Mouse (Mus musculus) embryonic fibroblast, embryonic 13.5 days (primary cell): ENCODE results near the gene Casz1. TPM values are rescaled to one million over a fixed set of nuclear protein-coding genes. Genes with fewer than 3 reads are reported as not detected.

Source experiments
- H3K27ac ChIP-seq: 2 replicates; pipeline ENCODE4 v1.5.1; 2012; ENCODE audit warnings: low read length, control low read depth, inconsistent platforms; ENCODE audit not compliant: insufficient read depth
- H3K4me1 ChIP-seq: 2 replicates; pipeline ENCODE4 v1.6.1; 2011; ENCODE audit warnings: low read length; ENCODE audit not compliant: control insufficient read depth, insufficient read depth
- H3K4me3 ChIP-seq: 2 replicates; pipeline ENCODE4 v1.5.1; 2011; ENCODE audit warnings: mild to moderate bottlenecking, control low read depth, low read length; ENCODE audit not compliant: insufficient read depth
- CTCF ChIP-seq: IDR thresholded peaks from 2 replicates; pipeline ENCODE4 v1.5.1; 2011; ENCODE audit warnings: mild to moderate bottlenecking, control low read depth, low read length, moderate library complexity, borderline replicate concordance; ENCODE audit not compliant: insufficient read depth
- POLR2A ChIP-seq: IDR thresholded peaks from 2 replicates; pipeline ENCODE4 v1.6.1; 2011; ENCODE audit warnings: low read depth, mild to moderate bottlenecking, control low read depth, low read length, moderate library complexity
- polyA plus RNA-seq: library from polyadenylated mRNA; stranded (reverse); fragments of >200 nt; gene quantifications from 2 replicates; pipeline ENCODE4 v1.2.4, GENCODE M21; 2011; ENCODE audit warnings: low read depth; ENCODE audit not compliant: missing spikeins, insufficient read length

Casz1 gene
- polyA plus RNA-seq, 1 experiment = not detected

DNA sequence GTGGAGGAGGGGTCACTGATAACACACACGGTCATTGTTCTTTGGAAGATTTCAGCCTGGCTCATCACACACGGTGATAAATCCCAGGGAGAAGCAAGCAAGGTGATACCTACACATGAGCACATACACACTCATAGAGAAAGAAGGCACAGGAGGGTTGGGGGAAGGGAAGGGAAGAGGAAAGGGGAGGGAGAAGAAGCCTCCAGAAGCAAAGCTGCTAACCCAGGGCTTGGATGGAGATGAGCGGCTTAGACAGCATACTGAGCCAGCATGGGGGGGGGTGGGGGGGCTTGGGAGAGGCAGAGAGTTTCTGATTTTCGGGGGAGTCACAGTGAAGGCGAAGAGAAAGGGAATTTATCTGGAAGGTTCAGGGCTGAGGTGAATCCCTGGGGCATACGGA, 30.2 kb upstream of the Casz1 start:
- H3K4me1 ChIP-seq = no peaks in the 10 kb centered on the region
- TF ChIP-seq CTCF = no peak
- no peak for TF ChIP-seq POLR2A
- no peak overlapping the region for H3K27ac ChIP-seq
- no peak overlapping the region for H3K4me3 ChIP-seq

DNA sequence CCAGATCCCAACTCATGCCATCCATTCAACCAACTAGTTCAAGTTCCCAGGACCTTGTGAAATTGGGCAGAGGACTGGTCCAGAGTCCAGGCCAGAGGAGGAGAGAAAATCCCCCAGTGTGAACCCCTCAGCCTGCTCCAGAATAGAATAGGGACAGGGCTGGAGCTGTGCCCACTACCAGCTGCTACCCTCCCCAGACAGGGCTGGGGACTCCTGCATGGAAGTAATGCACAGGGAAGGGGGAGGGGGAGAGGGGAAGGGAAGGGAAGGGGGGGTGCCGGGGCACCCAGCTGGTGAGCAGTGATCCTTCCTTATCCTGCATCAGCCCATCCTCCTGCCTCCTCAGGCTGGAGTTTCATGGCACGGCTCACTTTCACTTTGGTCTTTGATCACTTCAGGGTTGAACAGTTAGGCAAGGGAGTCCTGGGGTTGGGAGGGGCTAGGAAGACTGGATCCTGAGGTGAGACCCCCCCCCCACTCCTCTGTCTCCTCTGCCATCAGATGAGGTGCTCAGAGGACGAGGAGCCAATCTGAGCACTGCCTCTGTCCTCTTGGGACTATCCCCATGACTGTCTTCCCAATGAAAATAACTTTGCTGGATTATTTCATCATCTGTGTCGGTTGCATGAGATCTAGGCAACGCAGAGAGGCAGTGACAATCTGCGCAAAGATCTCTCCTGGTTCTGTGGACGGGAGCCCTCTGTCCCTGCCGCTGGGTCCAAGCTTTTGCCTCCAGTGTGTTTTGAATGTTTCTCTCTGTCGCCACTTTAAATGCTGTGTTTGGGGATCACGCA, 28.6 kb upstream of the Casz1 start:
- no peak overlapping the region for H3K4me3 ChIP-seq
- TF ChIP-seq CTCF (no peak), POLR2A (no peak)
- H3K27ac ChIP-seq = no peak overlapping the region
- H3K4me1 ChIP-seq = no peaks in the 10 kb centered on the region

DNA sequence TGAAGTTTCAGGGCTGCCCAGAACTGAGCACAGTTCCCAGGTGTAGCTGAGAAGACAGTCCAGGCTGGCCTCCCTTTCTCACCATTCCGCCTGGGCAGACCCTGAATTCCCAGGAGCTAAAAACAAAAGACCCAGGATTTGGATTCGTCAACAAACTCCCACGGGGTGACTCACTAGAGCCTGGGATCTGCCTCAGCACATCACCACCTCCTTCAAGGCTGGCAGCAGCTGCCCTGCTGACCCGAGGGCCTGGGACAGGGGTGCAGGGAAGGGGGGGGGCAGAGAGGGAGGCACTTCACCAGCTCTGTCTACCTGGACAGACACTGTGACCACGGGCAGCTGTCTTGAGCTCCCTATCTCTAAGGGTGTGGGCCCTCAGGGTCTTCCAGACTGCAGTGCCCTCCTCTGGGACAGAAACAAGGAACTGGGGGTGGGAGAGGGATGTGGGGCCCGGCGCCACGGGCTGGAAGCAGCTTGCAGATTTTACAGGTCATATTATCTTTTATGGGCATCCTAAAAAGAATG, 24.1 kb upstream of the Casz1 start:
- H3K27ac ChIP-seq = no peak overlapping the region
- no peak for TF ChIP-seq CTCF
- no peak for TF ChIP-seq POLR2A

DNA sequence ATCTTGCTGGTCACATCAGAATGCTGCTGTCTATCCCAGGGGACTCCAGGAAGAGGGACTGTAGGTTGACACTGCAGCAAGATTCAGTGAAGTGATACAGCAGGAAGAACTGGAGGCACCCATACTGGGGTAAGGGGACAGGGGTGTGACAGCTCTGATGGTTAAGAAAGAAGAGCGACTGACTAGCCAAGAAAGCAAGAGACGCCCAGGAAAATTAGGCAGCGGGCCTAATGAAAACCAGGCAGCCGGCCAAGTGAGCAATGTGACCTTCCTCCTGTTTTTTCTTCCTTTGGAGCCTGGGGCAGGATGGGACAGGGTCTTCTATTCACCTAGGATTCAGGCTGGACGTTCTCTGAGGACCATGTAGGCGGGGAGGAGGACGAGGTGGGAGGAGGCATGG, 22.7 kb upstream of the Casz1 start:
- Histone ChIP-seq H3K4me1 (no peaks in the 10 kb centered on the region), H3K27ac (no peak overlapping the region), H3K4me3 (no peak overlapping the region)
- TF ChIP-seq CTCF = no peak

More for the DNA sequence above, 24.1 kb upstream of the Casz1 start:
- Histone ChIP-seq H3K4me1 (no peaks in the 10 kb centered on the region), H3K4me3 (no peak overlapping the region)

DNA sequence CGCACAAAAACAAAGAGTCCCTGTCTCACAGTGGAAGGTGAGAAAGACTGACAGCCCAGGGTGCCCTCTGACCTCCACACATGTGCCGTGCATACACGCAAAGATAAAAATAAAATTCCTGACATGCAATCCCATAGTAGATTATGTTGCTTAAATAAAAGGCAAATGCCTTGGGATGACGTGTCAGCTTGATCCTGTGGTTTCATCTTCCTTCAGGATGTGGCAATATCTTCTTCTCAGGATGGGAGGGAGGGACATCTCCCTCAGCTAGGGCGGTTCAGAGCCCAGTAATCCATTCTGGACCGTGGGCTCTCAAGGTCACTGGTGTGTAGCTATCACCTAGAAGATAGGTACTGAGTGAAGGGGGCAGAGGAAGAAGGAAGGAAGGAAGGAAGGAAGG, 21.3 kb upstream of the Casz1 start:
- no peaks in the 10 kb centered on the region for H3K4me1 ChIP-seq
- TF ChIP-seq POLR2A (no peak), CTCF (no peak)
- no peak overlapping the region for H3K27ac ChIP-seq
- H3K4me3 ChIP-seq = no peak overlapping the region

DNA sequence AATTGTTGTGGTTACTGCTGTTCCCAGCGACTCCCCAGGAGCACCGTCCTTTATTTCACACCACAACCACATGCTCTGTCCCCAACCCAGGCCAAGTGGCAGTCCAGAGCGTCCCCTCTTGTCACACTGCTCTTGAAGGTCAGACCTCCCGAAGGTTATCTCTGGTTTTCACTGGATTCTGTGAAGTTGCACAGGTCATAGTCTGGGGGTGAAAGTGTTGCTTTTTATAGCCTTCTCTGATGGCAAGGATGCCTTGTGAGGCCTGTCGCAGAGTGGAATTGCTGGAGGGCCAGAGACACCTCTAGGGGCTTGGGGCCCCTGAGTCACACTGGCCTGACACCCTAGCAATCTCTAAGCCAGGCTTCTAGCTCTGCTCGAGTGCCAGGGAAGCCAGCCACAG, 20.5 kb upstream of the Casz1 start:
- H3K4me3 ChIP-seq = no peak overlapping the region
- H3K27ac ChIP-seq = no peak overlapping the region
- TF ChIP-seq CTCF (no peak), POLR2A (no peak)
- no peaks in the 10 kb centered on the region for H3K4me1 ChIP-seq

DNA sequence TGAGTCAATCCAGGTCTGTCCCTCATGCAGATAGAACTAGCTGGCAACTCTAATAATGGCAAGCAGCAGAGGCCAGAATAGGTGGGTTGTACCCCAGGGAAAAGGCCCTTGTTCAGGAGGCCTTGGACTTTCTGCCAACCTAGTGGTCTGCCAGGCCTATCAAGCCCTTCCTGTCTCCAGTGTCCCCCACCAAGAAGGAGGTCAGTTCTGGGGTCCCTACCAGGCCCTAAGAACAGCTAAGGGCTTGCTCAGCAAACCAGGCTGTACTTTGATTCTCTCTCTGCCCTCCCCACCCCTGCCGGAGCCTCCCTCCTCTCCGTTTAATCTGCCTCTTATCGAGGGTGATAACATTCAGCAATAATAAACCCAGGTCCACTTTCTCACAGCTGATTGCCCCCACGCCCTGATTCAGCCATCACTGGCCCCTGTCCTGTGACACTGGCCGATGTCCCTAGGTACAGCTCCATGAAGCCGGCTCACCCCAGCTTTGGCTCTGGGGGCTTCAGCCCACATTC, 19.1 kb upstream of the Casz1 start:
- no peaks in the 10 kb centered on the region for H3K4me1 ChIP-seq
- H3K4me3 ChIP-seq = no peak overlapping the region
- no peak overlapping the region for H3K27ac ChIP-seq
- TF ChIP-seq POLR2A = no peak
- no peak for TF ChIP-seq CTCF

DNA sequence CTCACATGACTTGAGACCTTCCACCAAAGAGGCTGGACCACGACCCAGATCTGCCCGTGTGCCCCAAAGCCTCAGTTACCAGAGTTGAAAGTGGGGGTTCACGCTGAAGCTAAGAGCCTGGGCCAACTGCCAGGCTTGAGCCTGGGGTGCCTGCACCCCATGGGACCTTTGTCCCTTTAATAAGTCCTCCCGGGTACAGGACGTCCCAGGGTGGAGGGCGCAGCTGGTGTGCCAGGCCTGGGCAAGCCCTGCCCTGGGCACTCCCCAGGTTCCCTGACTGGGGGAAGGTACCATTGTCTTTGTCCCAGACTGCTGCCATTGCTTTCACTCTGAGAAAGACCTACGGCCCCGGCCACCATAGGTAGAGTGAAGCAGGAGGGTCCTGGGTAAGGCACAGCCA, 18.2 kb upstream of the Casz1 start:
- TF ChIP-seq CTCF = no peak
- no peak for TF ChIP-seq POLR2A
- H3K4me1 ChIP-seq = no peaks in the 10 kb centered on the region
- no peak overlapping the region for H3K4me3 ChIP-seq
- H3K27ac ChIP-seq = no peak overlapping the region

DNA sequence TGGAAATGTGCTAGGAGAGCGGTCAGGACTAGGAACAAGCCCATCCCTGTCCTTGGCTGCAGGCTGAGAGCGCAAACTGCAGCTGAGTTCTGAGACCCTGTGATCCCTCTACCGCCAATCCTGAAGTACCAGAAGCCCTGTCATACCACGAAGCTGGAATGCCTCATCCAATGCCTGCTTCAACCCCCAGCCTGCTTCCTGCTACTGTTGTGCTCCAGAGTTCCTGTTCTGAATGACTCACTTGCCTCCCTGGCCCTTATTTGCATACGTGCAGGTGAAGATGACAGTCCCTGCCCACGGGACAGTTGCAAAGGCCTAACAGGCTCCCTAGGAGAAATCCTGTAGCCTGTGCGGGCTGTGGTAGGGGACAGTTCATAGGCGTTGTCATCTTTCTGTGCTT, 13.3 kb upstream of the Casz1 start:
- no peak overlapping the region for H3K4me3 ChIP-seq
- no peak overlapping the region for H3K27ac ChIP-seq
- no peaks in the 10 kb centered on the region for H3K4me1 ChIP-seq
- TF ChIP-seq POLR2A = no peak
- TF ChIP-seq CTCF = no peak

DNA sequence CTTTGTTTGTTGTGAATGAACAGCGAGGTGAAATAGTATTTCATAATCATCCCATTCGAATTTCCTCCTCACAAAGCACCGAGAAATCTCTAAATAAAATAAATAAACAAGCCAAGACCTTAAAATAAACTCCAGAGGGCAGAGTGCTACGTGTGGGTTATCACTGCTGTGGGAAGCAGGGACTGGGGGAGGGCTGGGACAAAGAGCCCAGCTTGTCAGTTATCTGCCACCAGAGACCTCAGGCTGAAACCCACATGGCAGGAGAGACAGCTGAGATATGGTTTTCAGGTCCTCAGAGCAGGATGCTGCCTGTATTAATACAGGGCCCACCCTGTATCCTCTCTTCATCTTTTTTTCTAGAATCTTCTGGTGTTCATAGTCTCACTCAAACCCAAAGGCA, 9.2 kb upstream of the Casz1 start:
- Histone ChIP-seq H3K4me1 (no peaks in the 10 kb centered on the region), H3K27ac (no peak overlapping the region), H3K4me3 (no peak overlapping the region)
- TF ChIP-seq POLR2A (no peak), CTCF (no peak)
